Mouse (Mus musculus): ENCODE results near the gene Clcf1. TPM values are rescaled to one million over a fixed set of nuclear protein-coding genes. Genes with fewer than 3 reads are reported as not detected.

The Clcf1 gene
- polyA plus RNA-seq, 1 experiment from 2014 or later = 0.31 TPM

- Histone ChIP-seq H3K9me3 (ENCODE audit: control insufficient read depth, low read length) (no peaks in the 10 kb centered on the region), H3K27me3 (ENCODE audit: control insufficient read depth, insufficient read depth, low read length) (peaks cover 2% of the 10 kb centered on the region; the same call in 1 of the 2 replicates), H3K36me3 (ENCODE audit: control insufficient read depth, insufficient read depth, low read length) (peaks cover 11% of the 10 kb centered on the region), H3K4me2 (peak within 1 kb of the TSS; percentile 64), H3K4me3 (ENCODE audit: low read depth, low read length) (peak within 1 kb of the TSS; percentile 54), H3K9ac (ENCODE audit: low read length) (peak within 1 kb of the TSS; percentile 67), H3K27ac (ENCODE audit: low read depth, low read length) (no peak within 1 kb of the TSS), H3K4me1 (ENCODE audit: control insufficient read depth, insufficient read depth, low read length) (peaks cover 18% of the 10 kb centered on the region)
- ATAC-seq (ENCODE audit: low FRiP score) (peak; percentile 87), DNase-seq (ENCODE audit: low spot score, missing footprints) (peak; percentile 98)
- WGBS = under 1% methylated on average over 34 of the region's 34 CpGs
These were observed 12.6 kb upstream of the Clcf1 start, which contains the start of gene Rad9a for GRCm38 (mm10) chr19:4201291-4201909. TSS of gene Rad9a (minus strand) at chr19:4201662.

GRCm38 (mm10) chr19:4202149-4202548 lies 11.9 kb upstream of the Clcf1 start:
- DNase-seq (ENCODE audit: low spot score, missing footprints) (no peak), ATAC-seq (ENCODE audit: low FRiP score) (peak; percentile 28; the same call in 1 of the 2 replicates)
- WGBS = 30% methylated on average over 7 of the region's 7 CpGs
- no peaks in the 10 kb centered on the region for H3K9me3 ChIP-seq (ENCODE audit: control insufficient read depth, low read length)
- H3K4me2 ChIP-seq = peak overlapping the region; percentile 64
- H3K27ac ChIP-seq (ENCODE audit: low read depth, low read length) = no peak overlapping the region
- peak overlapping the region; percentile 54 for H3K4me3 ChIP-seq (ENCODE audit: low read depth, low read length)
- peaks cover 6% of the 10 kb centered on the region; the same call in 1 of the 2 replicates for H3K36me3 ChIP-seq (ENCODE audit: control insufficient read depth, insufficient read depth, low read length)
- H3K27me3 ChIP-seq (ENCODE audit: control insufficient read depth, insufficient read depth, low read length) = peaks cover 2% of the 10 kb centered on the region; the same call in 1 of the 2 replicates
- H3K9ac ChIP-seq (ENCODE audit: low read length) = peak overlapping the region; percentile 56
- H3K4me1 ChIP-seq (ENCODE audit: control insufficient read depth, insufficient read depth, low read length) = peaks cover 18% of the 10 kb centered on the region

GRCm38 (mm10) chr19:4203148-4203547 lies 10.9 kb upstream of the Clcf1 start:
- H3K36me3 ChIP-seq (ENCODE audit: control insufficient read depth, insufficient read depth, low read length) = peaks cover 3% of the 10 kb centered on the region; the same call in 1 of the 2 replicates
- H3K9ac ChIP-seq (ENCODE audit: low read length) = no peak overlapping the region
- no peak for DNase-seq (ENCODE audit: low spot score, missing footprints)
- no peak for ATAC-seq (ENCODE audit: low FRiP score)
- no peaks in the 10 kb centered on the region for H3K9me3 ChIP-seq (ENCODE audit: control insufficient read depth, low read length)
- no peak overlapping the region for H3K27ac ChIP-seq (ENCODE audit: low read depth, low read length)
- H3K27me3 ChIP-seq (ENCODE audit: control insufficient read depth, insufficient read depth, low read length) = peaks cover 2% of the 10 kb centered on the region; the same call in 1 of the 2 replicates
- H3K4me3 ChIP-seq (ENCODE audit: low read depth, low read length) = no peak overlapping the region
- peaks cover 18% of the 10 kb centered on the region for H3K4me1 ChIP-seq (ENCODE audit: control insufficient read depth, insufficient read depth, low read length)
- H3K4me2 ChIP-seq = no peak overlapping the region
- 69% methylated on average over 3 of the region's 3 CpGs for WGBS

- Histone ChIP-seq H3K4me1 (ENCODE audit: control insufficient read depth, insufficient read depth, low read length) (peaks cover 18% of the 10 kb centered on the region), H3K4me2 (no peak overlapping the region), H3K36me3 (ENCODE audit: control insufficient read depth, insufficient read depth, low read length) (peaks cover 3% of the 10 kb centered on the region; the same call in 1 of the 2 replicates), H3K27ac (ENCODE audit: low read depth, low read length) (no peak overlapping the region), H3K27me3 (ENCODE audit: control insufficient read depth, insufficient read depth, low read length) (peaks cover 2% of the 10 kb centered on the region; the same call in 1 of the 2 replicates), H3K4me3 (ENCODE audit: low read depth, low read length) (no peak overlapping the region), H3K9ac (ENCODE audit: low read length) (no peak overlapping the region), H3K9me3 (ENCODE audit: control insufficient read depth, low read length) (no peaks in the 10 kb centered on the region)
- WGBS = 62% methylated on average over 13 of the region's 13 CpGs
- DNase-seq (ENCODE audit: low spot score, missing footprints) (no peak), ATAC-seq (ENCODE audit: low FRiP score) (no peak)
These were observed 10.3 kb upstream of the Clcf1 start for GRCm38 (mm10) chr19:4203604-4204326.

GRCm38 (mm10) chr19:4204889-4205288 lies 9.1 kb upstream of the Clcf1 start:
- Histone ChIP-seq H3K9me3 (ENCODE audit: control insufficient read depth, low read length) (no peaks in the 10 kb centered on the region), H3K27ac (ENCODE audit: low read depth, low read length) (no peak overlapping the region), H3K4me1 (ENCODE audit: control insufficient read depth, insufficient read depth, low read length) (peaks cover 18% of the 10 kb centered on the region), H3K27me3 (ENCODE audit: control insufficient read depth, insufficient read depth, low read length) (peaks cover 2% of the 10 kb centered on the region; the same call in 1 of the 2 replicates), H3K9ac (ENCODE audit: low read length) (no peak overlapping the region), H3K4me3 (ENCODE audit: low read depth, low read length) (no peak overlapping the region), H3K36me3 (ENCODE audit: control insufficient read depth, insufficient read depth, low read length) (peaks cover 3% of the 10 kb centered on the region; the same call in 1 of the 2 replicates), H3K4me2 (no peak overlapping the region)
- ATAC-seq (ENCODE audit: low FRiP score) (no peak), DNase-seq (ENCODE audit: low spot score, missing footprints) (no peak)
- WGBS = 66% methylated on average over 4 of the region's 4 CpGs

GRCm38 (mm10) chr19:4206971-4207370 lies 7.1 kb upstream of the Clcf1 start:
- no peaks in the 10 kb centered on the region for H3K36me3 ChIP-seq (ENCODE audit: control insufficient read depth, insufficient read depth, low read length)
- DNase-seq (ENCODE audit: low spot score, missing footprints) (peak; percentile 94), ATAC-seq (ENCODE audit: low FRiP score) (peak; percentile 57; the same call in 1 of the 2 replicates)
- WGBS = 0% methylated on average over 2 of the region's 2 CpGs
- no peak overlapping the region for H3K9ac ChIP-seq (ENCODE audit: low read length)
- no peak overlapping the region for H3K4me3 ChIP-seq (ENCODE audit: low read depth, low read length)
- H3K27ac ChIP-seq (ENCODE audit: low read depth, low read length) = no peak overlapping the region
- H3K4me2 ChIP-seq = no peak overlapping the region
- no peaks in the 10 kb centered on the region for H3K9me3 ChIP-seq (ENCODE audit: control insufficient read depth, low read length)
- peaks cover 7% of the 10 kb centered on the region for H3K4me1 ChIP-seq (ENCODE audit: control insufficient read depth, insufficient read depth, low read length)
- peaks cover 4% of the 10 kb centered on the region for H3K27me3 ChIP-seq (ENCODE audit: control insufficient read depth, insufficient read depth, low read length)

DNA sequence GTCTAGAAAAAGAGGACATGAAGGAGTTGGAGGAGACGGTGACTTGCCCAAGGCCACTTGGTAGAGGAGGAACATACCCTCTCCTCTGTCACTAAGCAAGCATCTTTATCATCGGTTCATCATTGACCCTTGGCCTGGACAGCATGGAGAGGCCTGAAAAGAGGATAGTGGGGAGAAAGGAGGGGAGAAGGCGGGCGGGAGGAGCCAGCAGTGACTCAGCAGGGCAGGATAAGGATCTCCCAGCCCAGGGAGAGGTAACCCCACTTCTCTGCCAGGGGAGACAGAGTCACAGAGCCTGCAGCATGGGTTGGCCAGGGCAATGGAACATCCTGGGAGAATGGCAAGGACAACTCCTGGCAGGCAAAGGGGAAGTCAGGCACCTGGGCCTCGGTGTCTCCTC lies 5.5 kb upstream of the Clcf1 start:
- H3K4me3 ChIP-seq (ENCODE audit: low read depth, low read length) = no peak overlapping the region
- no peak overlapping the region for H3K4me2 ChIP-seq
- peaks cover 7% of the 10 kb centered on the region for H3K4me1 ChIP-seq (ENCODE audit: control insufficient read depth, insufficient read depth, low read length)
- no peaks in the 10 kb centered on the region for H3K9me3 ChIP-seq (ENCODE audit: control insufficient read depth, low read length)
- DNase-seq (ENCODE audit: low spot score, missing footprints) (no peak), ATAC-seq (ENCODE audit: low FRiP score) (no peak)
- no peaks in the 10 kb centered on the region for H3K36me3 ChIP-seq (ENCODE audit: control insufficient read depth, insufficient read depth, low read length)
- peaks cover 14% of the 10 kb centered on the region for H3K27me3 ChIP-seq (ENCODE audit: control insufficient read depth, insufficient read depth, low read length)
- WGBS = 77% methylated on average over 5 of the region's 5 CpGs
- H3K9ac ChIP-seq (ENCODE audit: low read length) = no peak overlapping the region
- no peak overlapping the region for H3K27ac ChIP-seq (ENCODE audit: low read depth, low read length)

DNA sequence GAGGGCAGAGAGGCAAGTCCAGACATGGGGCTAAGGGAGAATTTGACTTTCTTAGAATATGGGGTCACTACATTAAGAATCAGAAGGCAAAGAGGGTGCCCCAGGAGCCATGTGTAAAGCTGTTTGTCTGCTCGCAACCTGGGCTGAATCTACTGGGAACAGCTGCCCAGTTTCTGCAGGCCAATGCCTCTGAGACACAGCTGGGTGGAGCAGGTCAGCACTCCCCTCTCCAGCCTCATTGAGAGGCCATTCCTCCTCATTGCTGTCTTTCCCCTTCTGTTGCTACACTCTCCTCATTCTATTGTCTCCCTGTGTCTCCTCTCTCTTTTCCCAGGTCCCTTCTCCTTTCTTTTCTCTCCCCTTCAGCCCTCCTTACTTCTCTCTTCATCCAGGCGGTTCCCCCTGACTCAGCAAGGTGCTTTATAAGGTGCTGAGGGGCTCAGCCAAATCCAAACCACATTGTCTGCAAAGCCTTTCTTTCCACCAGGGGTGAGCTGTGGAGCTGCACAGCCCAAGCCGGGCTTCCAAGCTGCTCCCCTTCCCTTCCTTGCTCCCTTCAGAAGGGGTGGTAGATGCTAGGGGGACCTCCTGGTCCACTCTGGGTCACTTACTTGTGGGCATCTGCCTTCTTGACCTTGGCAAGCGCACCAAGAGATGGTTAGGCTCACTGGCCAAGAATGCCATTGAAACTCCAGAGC lies 2.0 kb upstream of the Clcf1 start:
- H3K4me2 ChIP-seq = no peak overlapping the region
- DNase-seq (ENCODE audit: low spot score, missing footprints) (no peak), ATAC-seq (ENCODE audit: low FRiP score) (no peak)
- WGBS = 16% methylated on average over 4 of the region's 4 CpGs
- H3K4me3 ChIP-seq (ENCODE audit: low read depth, low read length) = no peak overlapping the region
- no peak overlapping the region for H3K27ac ChIP-seq (ENCODE audit: low read depth, low read length)
- H3K9me3 ChIP-seq (ENCODE audit: control insufficient read depth, low read length) = no peaks in the 10 kb centered on the region
- no peaks in the 10 kb centered on the region for H3K36me3 ChIP-seq (ENCODE audit: control insufficient read depth, insufficient read depth, low read length)
- peaks cover 25% of the 10 kb centered on the region for H3K4me1 ChIP-seq (ENCODE audit: control insufficient read depth, insufficient read depth, low read length)
- peaks cover 47% of the 10 kb centered on the region for H3K27me3 ChIP-seq (ENCODE audit: control insufficient read depth, insufficient read depth, low read length)
- no peak overlapping the region for H3K9ac ChIP-seq (ENCODE audit: low read length)

Measured in midbrain, embryonic 11.5 days (tissue).